Mouse (Mus musculus): ENCODE data around the gene RPS10-NUDT3.

GRCm38 (mm10) chr17:27534718-27535117 lies 100.3 kb downstream of the RPS10-NUDT3 start:
- TF ChIP-seq POLR2A (IDR thresholded peaks at IDR 0.05; ENCODE audit: extremely low read depth, insufficient read depth, low read length) = no peak
- TF ChIP-seq CTCF (IDR thresholded peaks at IDR 0.05; ENCODE audit: low read depth, low read length) = peak; percentile 99
